Mouse (Mus musculus) embryonic facial prominence, embryonic 12.5 days (tissue): ENCODE data around the gene Car14. TPM values are rescaled to one million over a fixed set of nuclear protein-coding genes. Genes with fewer than 3 reads are reported as not detected.
"Not testable (repeated sequence)": the region's sequence is repeated elsewhere in the genome, so short reads cannot be mapped to it uniquely, and the experiment has no call there.

Experiments used
- ATAC-seq: fragments of 200-750 bp; cut with Nextera tagmentation; 2 replicates; pipeline ENCODE4 v1.8.0; 2017; ENCODE audit not compliant: insufficient number of reproducible peaks, insufficient read depth, low FRiP score, low TSS enrichment
- H3K27ac ChIP-seq: fragments of 300-500 bp; sonication (generic); 2 replicates; pipeline ENCODE4 v1.5.1; 2016; ENCODE audit warnings: mild to moderate bottlenecking
- H3K27me3 ChIP-seq: fragments of 300-500 bp; sonication (generic); 2 replicates; pipeline ENCODE4 v1.6.1; 2016; ENCODE audit warnings: mild to moderate bottlenecking, moderate library complexity
- H3K36me3 ChIP-seq: fragments of 300-500 bp; sonication (generic); 2 replicates; pipeline ENCODE4 v1.6.1; 2016; ENCODE audit warnings: mild to moderate bottlenecking
- H3K4me1 ChIP-seq: fragments of 300-500 bp; sonication (generic); 2 replicates; pipeline ENCODE4 v1.6.1; 2016
- H3K4me2 ChIP-seq: fragments of 300-500 bp; sonication (generic); replicated peaks from 2 replicates; pipeline ENCODE4 v1.6.1; 2016; ENCODE audit warnings: mild to moderate bottlenecking, moderate library complexity
- H3K4me3 ChIP-seq: fragments of 300-500 bp; sonication (generic); 2 replicates; pipeline ENCODE4 v1.5.1; 2016; ENCODE audit warnings: mild to moderate bottlenecking
- H3K9ac ChIP-seq: fragments of 300-500 bp; sonication (generic); 2 replicates; pipeline ENCODE4 v1.6.1; 2016; ENCODE audit warnings: mild to moderate bottlenecking, moderate library complexity
- H3K9me3 ChIP-seq: fragments of 300-500 bp; sonication (generic); 2 replicates; pipeline ENCODE4 v1.6.1; 2016; ENCODE audit warnings: mild to moderate bottlenecking, moderate library complexity
- WGBS: fragments of 180-500 bp; shearing (Covaris S2); methylation state at CpG from one replicate; pipeline ENCODE4 v1.1.7; 2016; 5-methylcytosine and 5-hydroxymethylcytosine counted together
- polyA plus RNA-seq: library from polyadenylated mRNA; unstranded; fragments of >200 nt; fragmentation: Nextera tagmentation; extraction: Ambion mirVana; gene quantifications from 2 replicates; pipeline ENCODE4 v1.2.1, GENCODE M21; 2016

Car14 gene
- polyA plus RNA-seq, 1 experiment from 2014 or later, result 36.4 TPM

GRCm38 (mm10) chr3:95923429-95923828, 18.9 kb upstream of the Car14 start:
- H3K36me3 ChIP-seq, H3K27me3 ChIP-seq, H3K9ac ChIP-seq, H3K4me1 ChIP-seq, H3K27ac ChIP-seq, H3K4me3 ChIP-seq, H3K4me2 ChIP-seq, H3K9me3 ChIP-seq, ATAC-seq: not testable (repeated sequence)
- WGBS, result 88% methylated on average over 7 of the region's 7 CpGs

DNA sequence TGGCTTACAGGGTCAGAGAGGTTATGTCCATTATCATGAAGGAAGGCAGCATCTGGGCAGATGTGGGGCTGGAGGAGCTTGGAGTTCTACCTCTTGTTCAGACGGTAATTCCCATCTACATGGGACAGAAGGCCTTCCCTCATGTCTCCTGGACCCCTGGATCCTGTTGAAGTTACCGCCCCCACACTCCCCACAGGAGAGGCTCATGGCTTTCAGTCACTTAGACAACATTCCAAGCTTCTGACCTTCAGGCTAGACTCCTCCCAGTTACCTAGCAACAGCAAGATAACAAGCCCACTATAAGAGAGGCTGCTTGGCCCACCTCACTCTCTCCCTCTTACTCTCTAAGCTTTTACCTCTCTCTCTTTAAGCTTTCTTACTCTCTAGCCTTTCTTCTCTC, 16.0 kb upstream of the Car14 start:
- not testable (repeated sequence) for H3K27me3 ChIP-seq, H3K9ac ChIP-seq, H3K36me3 ChIP-seq, H3K4me1 ChIP-seq, H3K4me2 ChIP-seq, H3K9me3 ChIP-seq, ATAC-seq, H3K4me3 ChIP-seq, H3K27ac ChIP-seq
- 77% methylated on average over 2 of the region's 2 CpGs for WGBS

DNA sequence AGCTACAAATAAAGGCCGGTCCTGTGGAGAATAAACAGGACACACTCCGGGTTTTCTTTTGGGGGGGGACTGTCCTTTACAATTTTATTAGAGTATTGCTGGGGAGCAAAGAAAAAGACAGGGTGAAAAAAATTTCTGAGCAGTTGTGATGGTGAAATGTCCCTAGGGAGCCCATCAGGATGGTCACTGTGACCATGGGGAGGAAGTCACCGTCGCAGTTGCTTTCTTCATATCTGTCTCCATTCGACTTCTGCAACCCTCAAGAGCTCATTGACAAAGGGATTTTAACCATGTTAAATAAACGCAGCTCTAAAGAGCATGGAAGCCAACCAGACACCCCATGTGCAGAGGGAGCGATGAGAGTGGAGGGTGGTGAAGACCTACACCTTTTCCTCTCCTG, 12.3 kb upstream of the Car14 start:
- Histone ChIP-seq H3K27me3 (no peaks in the 10 kb centered on the region), H3K36me3 (no peaks in the 10 kb centered on the region), H3K9ac (no peak overlapping the region), H3K4me3 (no peak overlapping the region), H3K9me3 (no peaks in the 10 kb centered on the region), H3K4me2 (no peak overlapping the region), H3K27ac (no peak overlapping the region), H3K4me1 (no peaks in the 10 kb centered on the region)
- ATAC-seq, result no peak
- 74% methylated on average over 7 of the region's 7 CpGs for WGBS

DNA sequence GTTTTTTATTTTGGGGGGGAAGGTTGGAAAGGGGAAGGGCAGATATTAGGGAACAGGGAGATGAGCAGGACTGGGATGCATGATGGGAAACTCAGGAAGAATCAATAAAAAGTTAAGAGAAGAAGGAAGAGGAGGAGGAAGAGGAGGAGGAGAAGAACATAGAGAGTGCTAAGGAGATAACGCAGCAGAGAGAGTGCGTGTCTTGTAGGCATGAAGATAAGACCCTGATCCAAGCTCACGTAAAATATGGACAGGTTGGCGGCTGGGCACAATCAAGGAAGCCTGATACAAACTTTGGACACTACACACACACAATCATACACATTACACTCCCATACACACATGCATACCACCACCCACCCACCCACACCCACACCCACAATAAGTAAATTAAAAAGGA, 10.2 kb upstream of the Car14 start:
- no peak overlapping the region for H3K4me2 ChIP-seq

GRCm38 (mm10) chr3:95907613-95908012, 3.1 kb upstream of the Car14 start:
- Histone ChIP-seq H3K4me3 (no peak overlapping the region), H3K36me3 (no peaks in the 10 kb centered on the region), H3K27ac (no peak overlapping the region), H3K9ac (no peak overlapping the region), H3K4me1 (peaks cover 26% of the 10 kb centered on the region), H3K4me2 (no peak overlapping the region), H3K27me3 (no peaks in the 10 kb centered on the region), H3K9me3 (no peaks in the 10 kb centered on the region)
- WGBS, result 33% methylated on average over 4 of the region's 4 CpGs
- no peak for ATAC-seq

More for the DNA sequence above, 10.2 kb upstream of the Car14 start:
- Histone ChIP-seq H3K27me3 (no peaks in the 10 kb centered on the region), H3K4me3 (no peak overlapping the region), H3K9ac (no peak overlapping the region), H3K27ac (no peak overlapping the region), H3K36me3 (no peaks in the 10 kb centered on the region), H3K4me1 (no peaks in the 10 kb centered on the region), H3K9me3 (no peaks in the 10 kb centered on the region)
- WGBS, result 89% methylated on average over 4 of the region's 4 CpGs
- no peak for ATAC-seq

DNA sequence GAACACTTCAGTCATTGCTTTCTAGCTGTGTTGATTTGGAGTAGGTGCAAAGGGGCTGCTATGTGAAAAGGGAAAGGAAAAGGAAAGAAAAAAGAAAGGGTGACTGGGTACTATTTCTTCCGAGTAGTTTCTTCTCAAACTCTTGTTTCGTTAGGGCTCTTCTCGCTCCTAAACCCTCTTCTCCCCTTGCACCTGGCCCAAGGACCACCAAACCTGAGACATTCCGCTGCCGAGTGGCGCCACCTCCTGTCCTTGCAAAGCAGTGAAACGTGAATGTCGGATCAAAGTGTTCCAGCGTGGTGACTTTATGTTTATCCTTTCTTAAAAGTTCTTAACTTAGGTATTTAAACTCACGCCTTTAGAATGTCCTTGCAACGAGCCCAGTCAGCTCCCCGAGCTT, 2.4 kb upstream of the Car14 start:
- H3K27ac ChIP-seq, result no peak overlapping the region
- peaks cover 34% of the 10 kb centered on the region for H3K4me1 ChIP-seq
- no peaks in the 10 kb centered on the region for H3K9me3 ChIP-seq
- H3K4me2 ChIP-seq, result peak overlapping the region; percentile 87
- peak overlapping the region; percentile 18; the same call in 1 of the 2 replicates for H3K4me3 ChIP-seq
- no peaks in the 10 kb centered on the region for H3K36me3 ChIP-seq
- no peak overlapping the region for H3K9ac ChIP-seq
- ATAC-seq, result no peak
- no peaks in the 10 kb centered on the region for H3K27me3 ChIP-seq
- under 1% methylated on average over 12 of the region's 12 CpGs for WGBS

GRCm38 (mm10) chr3:95905940-95906492, 1.5 kb upstream of the Car14 start:
- no peak for ATAC-seq

GRCm38 (mm10) chr3:95905146-95905939, 852 bp upstream of the Car14 start:
- no peaks in the 10 kb centered on the region for H3K36me3 ChIP-seq
- H3K4me2 ChIP-seq, result peak overlapping the region; percentile 87
- H3K4me1 ChIP-seq, result peaks cover 36% of the 10 kb centered on the region
- no peaks in the 10 kb centered on the region for H3K9me3 ChIP-seq
- peak overlapping the region; percentile 41 for H3K4me3 ChIP-seq
- peak overlapping the region; percentile 43 for H3K9ac ChIP-seq
- H3K27me3 ChIP-seq, result no peaks in the 10 kb centered on the region
- under 1% methylated on average over 18 of the region's 18 CpGs for WGBS
- ATAC-seq, result peak; percentile 62
- H3K27ac ChIP-seq, result peak overlapping the region; percentile 65

More at GRCm38 (mm10) chr3:95905940-95906492, 1.5 kb upstream of the Car14 start:
- Histone ChIP-seq H3K4me1 (peaks cover 36% of the 10 kb centered on the region), H3K4me3 (peak overlapping the region; percentile 41), H3K36me3 (no peaks in the 10 kb centered on the region), H3K27me3 (no peaks in the 10 kb centered on the region), H3K9me3 (no peaks in the 10 kb centered on the region), H3K4me2 (peak overlapping the region; percentile 87), H3K27ac (no peak overlapping the region), H3K9ac (peak overlapping the region; percentile 43; the same call in 1 of the 2 replicates)
- 1% methylated on average over 12 of the region's 12 CpGs for WGBS

- Histone ChIP-seq H3K4me3 (peak overlapping the region; percentile 41), H3K27me3 (no peaks in the 10 kb centered on the region), H3K9me3 (no peaks in the 10 kb centered on the region), H3K9ac (peak overlapping the region; percentile 43), H3K36me3 (no peaks in the 10 kb centered on the region), H3K4me2 (peak overlapping the region; percentile 87), H3K4me1 (peaks cover 36% of the 10 kb centered on the region), H3K27ac (peak overlapping the region; percentile 65)
- 2% methylated on average over 13 of the region's 15 CpGs for WGBS
- ATAC-seq, result no peak
Observed at GRCm38 (mm10) chr3:95903753-95904502, 563 bp downstream of the Car14 start.

DNA sequence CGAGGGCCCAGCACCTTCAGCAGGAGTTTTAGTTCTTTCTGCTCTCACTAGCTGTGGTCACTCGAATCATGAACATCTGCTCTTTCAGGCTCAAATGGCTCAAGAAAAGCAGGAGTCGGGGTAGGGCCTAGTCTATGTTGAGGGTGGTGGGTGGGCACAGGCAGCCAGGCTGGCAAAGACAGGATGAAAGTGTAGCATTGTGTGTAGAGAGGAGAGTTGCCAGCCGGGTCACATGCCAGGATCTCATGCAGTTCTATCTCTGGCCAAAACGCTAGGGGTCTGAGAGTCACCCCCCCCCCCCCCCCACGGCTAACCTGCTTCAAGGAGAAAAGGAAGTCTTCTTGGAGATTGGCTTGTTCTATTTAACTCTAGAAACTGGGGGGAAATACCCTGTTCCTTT, 1.8 kb downstream of the Car14 start:
- H3K27ac ChIP-seq, result 0 out of 2 replicates have a peak overlapping the region, but pooled peaks have one; percentile 36
- H3K36me3 ChIP-seq, result peaks cover 9% of the 10 kb centered on the region
- 29% methylated on average over 6 of the region's 6 CpGs for WGBS
- H3K4me2 ChIP-seq, result peak overlapping the region; percentile 87
- H3K27me3 ChIP-seq, result no peaks in the 10 kb centered on the region
- H3K9me3 ChIP-seq, result no peaks in the 10 kb centered on the region
- H3K4me1 ChIP-seq, result peaks cover 36% of the 10 kb centered on the region
- peak overlapping the region; percentile 41; the same call in 1 of the 2 replicates for H3K4me3 ChIP-seq
- H3K9ac ChIP-seq, result peak overlapping the region; percentile 15; the same call in 1 of the 2 replicates
- ATAC-seq, result no peak

DNA sequence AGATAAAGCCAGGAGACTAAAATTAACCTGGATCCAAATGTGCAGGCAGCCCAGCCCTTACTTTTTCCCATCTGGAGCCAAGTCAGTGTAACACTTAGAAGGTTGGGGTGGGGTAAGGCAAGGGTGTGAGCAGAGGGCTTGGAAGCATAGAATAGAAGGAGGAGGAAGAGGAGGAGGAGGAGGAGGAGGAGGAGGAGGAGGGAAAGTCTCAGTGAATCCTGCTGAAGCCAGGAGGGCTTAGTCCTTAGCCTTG, 2.2 kb downstream of the Car14 start:
- H3K36me3 ChIP-seq, result peaks cover 13% of the 10 kb centered on the region
- H3K27me3 ChIP-seq, result no peaks in the 10 kb centered on the region
- H3K27ac ChIP-seq, result peak overlapping the region; percentile 36; the same call in 1 of the 2 replicates
- H3K4me1 ChIP-seq, result peaks cover 36% of the 10 kb centered on the region
- no peaks in the 10 kb centered on the region for H3K9me3 ChIP-seq
- no peak overlapping the region for H3K4me3 ChIP-seq
- peak overlapping the region; percentile 15; the same call in 1 of the 2 replicates for H3K9ac ChIP-seq
- peak overlapping the region; percentile 87 for H3K4me2 ChIP-seq
- ATAC-seq, result no peak
